Mouse (Mus musculus) CD4-positive, CD25-positive, alpha-beta regulatory T cell, adult 2 months (primary cell): ENCODE results near the gene Uckl1.

ENCODE experiments used
- DNase-seq: peaks from one replicate; pipeline ENCODE4 v3.0.0-alpha.2; 2012; ENCODE audit warnings: low read depth, low spot score

Gene Uckl1

GRCm38 (mm10) chr2:181589732-181590105 lies 5.0 kb upstream of the Uckl1 start:
- no peak for DNase-seq

- no peak for DNase-seq
Measured at GRCm38 (mm10) chr2:181589011-181589731, 4.5 kb upstream of the Uckl1 start.

- DNase-seq, result no peak
Measured at GRCm38 (mm10) chr2:181588229-181588780, 3.6 kb upstream of the Uckl1 start.

- no peak for DNase-seq
Measured at GRCm38 (mm10) chr2:181587796-181588195, 3.1 kb upstream of the Uckl1 start.

- no peak for DNase-seq
Measured at GRCm38 (mm10) chr2:181586124-181586523, 1.4 kb upstream of the Uckl1 start.

GRCm38 (mm10) chr2:181585506-181585905 lies 814 bp upstream of the Uckl1 start:
- DNase-seq, result no peak

GRCm38 (mm10) chr2:181583460-181584257 lies 1.0 kb downstream of the Uckl1 start:
- DNase-seq, result no peak

GRCm38 (mm10) chr2:181582939-181583338 lies 1.8 kb downstream of the Uckl1 start:
- no peak for DNase-seq

- no peak for DNase-seq
Measured at GRCm38 (mm10) chr2:181582358-181582757, 2.3 kb downstream of the Uckl1 start.

GRCm38 (mm10) chr2:181581402-181582120 lies 3.1 kb downstream of the Uckl1 start:
- DNase-seq, result peak; percentile 88

- DNase-seq, result peak; percentile 96
Measured at GRCm38 (mm10) chr2:181581016-181581401, 3.7 kb downstream of the Uckl1 start.

GRCm38 (mm10) chr2:181580131-181580772 lies 4.4 kb downstream of the Uckl1 start:
- DNase-seq, result no peak

- DNase-seq, result no peak
Measured at GRCm38 (mm10) chr2:181579681-181580080, 5.0 kb downstream of the Uckl1 start.

GRCm38 (mm10) chr2:181578790-181579618 lies 5.7 kb downstream of the Uckl1 start:
- no peak for DNase-seq

GRCm38 (mm10) chr2:181577981-181578581 lies 6.6 kb downstream of the Uckl1 start:
- DNase-seq, result no peak

- DNase-seq, result no peak
Measured at GRCm38 (mm10) chr2:181577126-181577525, 7.6 kb downstream of the Uckl1 start.

GRCm38 (mm10) chr2:181576613-181577012 lies 8.1 kb downstream of the Uckl1 start:
- no peak for DNase-seq

GRCm38 (mm10) chr2:181574921-181575545 lies 9.7 kb downstream of the Uckl1 start:
- DNase-seq, result no peak

- DNase-seq, result no peak
Measured at GRCm38 (mm10) chr2:181573961-181574360, 10.7 kb downstream of the Uckl1 start.
